Mouse (Mus musculus) forebrain, embryonic 16.5 days (tissue): Measurements from ENCODE around the gene Flt1. TPM values are rescaled to one million over a fixed set of nuclear protein-coding genes. Genes with fewer than 3 reads are reported as not detected.

Experiments
- ATAC-seq: fragments of 200-750 bp; cut with Nextera tagmentation; 2 replicates; pipeline ENCODE4 v1.8.0; 2017; ENCODE audit warnings: mild to moderate bottlenecking, moderate library complexity
- H3K27ac ChIP-seq: fragments of 300-500 bp; sonication (generic); 2 replicates; pipeline ENCODE4 v1.5.1; 2014; ENCODE audit warnings: low read length, control low read depth
- H3K27me3 ChIP-seq: fragments of 300-500 bp; sonication (generic); replicated peaks from 2 replicates; pipeline ENCODE4 v1.6.1; 2014; ENCODE audit warnings: low read length; ENCODE audit not compliant: control insufficient read depth, insufficient read depth
- H3K36me3 ChIP-seq: fragments of 300-500 bp; sonication (generic); 2 replicates; pipeline ENCODE4 v1.6.1; 2014; ENCODE audit not compliant: control insufficient read depth, insufficient read depth
- H3K4me1 ChIP-seq: fragments of 300-500 bp; sonication (generic); replicated peaks from 2 replicates; pipeline ENCODE4 v1.6.1; 2014; ENCODE audit warnings: low read length; ENCODE audit not compliant: control insufficient read depth, insufficient read depth
- H3K4me2 ChIP-seq: fragments of 300-500 bp; sonication (generic); 2 replicates; pipeline ENCODE4 v1.6.1; 2014; ENCODE audit warnings: mild to moderate bottlenecking, low read length, control low read depth
- H3K4me3 ChIP-seq: fragments of 300-500 bp; sonication (generic); replicated peaks from 2 replicates; pipeline ENCODE4 v1.5.1; 2014; ENCODE audit warnings: mild to moderate bottlenecking, low read length, control low read depth
- H3K9ac ChIP-seq: fragments of 300-500 bp; sonication (generic); replicated peaks from 2 replicates; pipeline ENCODE4 v1.6.1; 2014; ENCODE audit warnings: low read depth, low read length, control low read depth
- H3K9me3 ChIP-seq: fragments of 300-500 bp; sonication (generic); 2 replicates; pipeline ENCODE4 v1.6.1; 2016; ENCODE audit warnings: low read length; ENCODE audit not compliant: control insufficient read depth
- WGBS: fragments of 180-500 bp; shearing (Covaris S2); extraction: QIAGEN DNeasy Blood & Tissue Kit; methylation state at CpG from one replicate; pipeline ENCODE4 v1.1.7; 2014; 5-methylcytosine and 5-hydroxymethylcytosine counted together
- polyA plus RNA-seq: library from polyadenylated mRNA; unstranded; fragments of >200 nt; fragmentation: Nextera tagmentation; extraction: Ambion mirVana; gene quantifications from 2 replicates; pipeline ENCODE4 v1.2.1, GENCODE M21; 2015

Gene Flt1
- polyA plus RNA-seq, 1 experiment from 2014 or later, result 13.0 TPM

GRCm38 (mm10) chr5:147527006-147527405 is 198.8 kb downstream of the Flt1 start:
- Histone ChIP-seq H3K27ac (no peak overlapping the region), H3K36me3 (peaks cover 7% of the 10 kb centered on the region; the same call in 1 of the 2 replicates), H3K9me3 (no peaks in the 10 kb centered on the region), H3K4me1 (no peaks in the 10 kb centered on the region), H3K4me2 (no peak overlapping the region), H3K27me3 (no peaks in the 10 kb centered on the region), H3K4me3 (no peak overlapping the region), H3K9ac (no peak overlapping the region)
- ATAC-seq, result no peak
- 90% methylated on average over 6 of the region's 6 CpGs for WGBS

Other genes starting within 250 kb of the Flt1 start
- gene Pomp, start 134.4 kb upstream of the Flt1 start, polyA plus RNA-seq, result 458 and 491 TPM in 2 replicates
- gene Slc46a3, start 168.8 kb upstream of the Flt1 start, polyA plus RNA-seq, result 4.7 and 5.9 TPM in 2 replicates
- 17.9 and 20.9 TPM in 2 replicates for gene Mtus2, start 231.3 kb upstream of the Flt1 start, polyA plus RNA-seq